Mouse (Mus musculus) spleen, adult 2 months (tissue): Measurements from ENCODE around the gene Ncmap.

Source experiments
- CTCF ChIP-seq: fragments of 200-500 bp; IDR thresholded peaks from 2 replicates; pipeline ENCODE4 v1.5.1; 2011; ENCODE audit warnings: mild to moderate bottlenecking, inconsistent platforms; ENCODE audit not compliant: insufficient read depth, insufficient read length, insufficient replicate concordance; ENCODE audit errors: extremely low read depth
- POLR2A ChIP-seq: fragments of 200-500 bp; IDR thresholded peaks from 2 replicates; pipeline ENCODE4 v1.6.1; 2011; ENCODE audit warnings: low read depth, low read length, inconsistent platforms

DNA sequence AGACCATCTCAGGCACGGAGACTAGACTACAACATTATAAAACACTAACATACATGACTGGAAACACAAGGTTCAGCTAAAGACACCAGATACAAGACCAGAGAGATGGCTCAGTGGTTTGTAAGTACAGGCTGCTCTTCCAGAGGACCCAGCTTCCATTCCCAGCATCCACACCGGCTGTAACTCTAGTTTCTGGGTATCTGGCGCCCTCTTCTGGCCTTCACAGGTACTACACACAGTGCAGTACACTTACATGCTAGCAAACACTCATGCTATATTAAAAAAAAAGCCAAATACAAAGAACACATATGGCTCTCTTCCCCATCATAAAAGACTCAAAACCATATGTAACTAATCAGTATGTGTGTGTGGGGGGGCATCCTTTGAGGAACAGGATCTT lies 22.6 kb downstream of the Ncmap start:
- TF ChIP-seq POLR2A (no peak), CTCF (peak; percentile 19; the same call in 1 of the 2 replicates)
